Mouse (Mus musculus) E14TG2a.4 (cell line): ENCODE measurements around the gene Cox4i2.

ENCODE experiments used
- CTCF ChIP-seq: conservative IDR thresholded peaks from 2 replicates; pipeline ENCODE4 v1.5.1; 2014; ENCODE audit warnings: low read length
- NANOG ChIP-seq: IDR thresholded peaks from 2 replicates; pipeline ENCODE4 v1.6.1; 2014; ENCODE audit warnings: borderline replicate concordance, low read length, mixed read lengths
- POU5F1 ChIP-seq: IDR thresholded peaks from 2 replicates; pipeline ENCODE4 v1.6.1; 2014; ENCODE audit warnings: low read length, borderline replicate concordance

DNA sequence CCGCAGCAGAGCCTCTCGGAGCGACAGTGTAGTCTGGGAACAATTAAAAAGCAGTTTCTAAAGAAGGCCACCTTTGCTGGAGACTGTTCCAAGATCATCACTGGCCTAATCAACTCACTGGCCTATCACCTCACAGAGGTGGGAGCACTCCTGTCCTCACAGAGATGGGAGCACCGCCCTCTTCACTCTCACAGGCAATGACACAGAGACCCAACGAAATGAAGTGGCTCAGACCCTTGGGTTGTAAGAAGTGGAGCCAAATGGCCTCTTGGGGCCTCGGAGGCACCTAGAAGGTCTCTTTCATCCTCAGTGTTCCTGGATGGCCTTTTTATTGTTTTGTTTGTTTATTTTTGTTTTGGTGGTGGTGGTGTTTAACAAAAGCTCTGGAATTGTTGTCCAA is 27.8 kb upstream of the Cox4i2 start:
- TF ChIP-seq CTCF (no peak), NANOG (no peak), POU5F1 (no peak)
